Mouse (Mus musculus) liver, embryonic 14.5 days (tissue): ENCODE data around the gene Ppp1r16b. TPM values are rescaled to one million over a fixed set of nuclear protein-coding genes. Genes with fewer than 3 reads are reported as not detected.

ENCODE experiments used
- ATAC-seq: fragments of 200-750 bp; cut with Nextera tagmentation; 2 replicates; pipeline ENCODE4 v1.8.0; 2017; ENCODE audit warnings: moderate number of reproducible peaks, mild to moderate bottlenecking, moderate library complexity; ENCODE audit not compliant: insufficient read depth
- DNase-seq, 3 experiments: peaks; one replicate each; pipeline ENCODE4 v3.0.0-alpha.2; 2012 to 2013; ENCODE audit warnings: low read depth in 3 of 3, low spot score in 3 of 3
- H3K27ac ChIP-seq: fragments of 300-500 bp; sonication (generic); 2 replicates; pipeline ENCODE4 v1.5.1; 2014; ENCODE audit warnings: moderate library complexity, mild to moderate bottlenecking, control low read depth, inconsistent platforms
- H3K27me3 ChIP-seq: fragments of 300-500 bp; sonication (generic); 2 replicates; pipeline ENCODE4 v1.6.1; 2014; ENCODE audit warnings: mild to moderate bottlenecking, low read length, moderate library complexity; ENCODE audit not compliant: control insufficient read depth, insufficient read depth
- H3K36me3 ChIP-seq: fragments of 300-500 bp; sonication (generic); replicated peaks from 2 replicates; pipeline ENCODE4 v1.6.1; 2014; ENCODE audit warnings: low read depth; ENCODE audit not compliant: control insufficient read depth, insufficient read depth
- H3K4me1 ChIP-seq, 2 experiments: fragments of 200-500 bp in 1 of 2; fragments of 300-500 bp in 1 of 2; sonication (generic) in 1 of 2; replicated peaks; 2 replicates each; pipeline ENCODE4 v1.6.1; 2012 to 2014; ENCODE audit warnings: antibody characterized with exemption in 1 of 2, inconsistent platforms in 1 of 2, low read length in 1 of 2; ENCODE audit not compliant: control insufficient read depth in 2 of 2, insufficient read depth in 2 of 2
- H3K4me2 ChIP-seq: fragments of 300-500 bp; sonication (generic); 2 replicates; pipeline ENCODE4 v1.6.1; 2014; ENCODE audit warnings: low read depth, mild to moderate bottlenecking, control low read depth, moderate library complexity
- H3K4me3 ChIP-seq, 2 experiments: fragments of 200-500 bp in 1 of 2; fragments of 300-500 bp in 1 of 2; sonication (generic) in 1 of 2; 2 replicates each; pipeline ENCODE4 v1.5.1; 2012 to 2014; ENCODE audit warnings: low read depth in 2 of 2, low read length in 2 of 2, mild to moderate bottlenecking in 2 of 2, control low read depth in 1 of 2, inconsistent platforms in 1 of 2, moderate library complexity in 1 of 2; ENCODE audit not compliant: insufficient read depth in 1 of 2
- H3K9ac ChIP-seq: fragments of 300-500 bp; sonication (generic); replicated peaks from 2 replicates; pipeline ENCODE4 v1.6.1; 2014; ENCODE audit warnings: mild to moderate bottlenecking, control low read depth, moderate library complexity
- H3K9me3 ChIP-seq: fragments of 300-500 bp; sonication (generic); 2 replicates; pipeline ENCODE4 v1.6.1; 2016; ENCODE audit warnings: low read length, mixed read lengths; ENCODE audit not compliant: control insufficient read depth
- CTCF ChIP-seq: IDR thresholded peaks from 2 replicates; pipeline ENCODE4 v1.5.1; 2016; ENCODE audit warnings: antibody characterized with exemption, low read depth, control low read depth
- EP300 ChIP-seq: IDR thresholded peaks from 2 replicates; pipeline ENCODE4 v1.6.1; 2016; ENCODE audit warnings: antibody characterized with exemption, low read depth
- WGBS: fragments of 180-500 bp; shearing (Covaris S2); extraction: QIAGEN DNeasy Blood & Tissue Kit; methylation state at CpG from one replicate; pipeline ENCODE4 v1.1.7; 2014; ENCODE audit not compliant: insufficient replicate concordance; 5-methylcytosine and 5-hydroxymethylcytosine counted together
- polyA plus RNA-seq, 2 experiments: library from polyadenylated mRNA; depleted of rRNA in 1 of 2; stranded (reverse) in 1 of 2; unstranded in 1 of 2; fragments of >200 nt; fragmentation: Nextera tagmentation in 1 of 2; extraction: Ambion mirVana in 1 of 2; gene quantifications; 2 replicates each; pipeline versions ENCODE4 v1.2.1 to v1.2.3; 2012 to 2014

Ppp1r16b gene
- polyA plus RNA-seq, 2 experiments = 0.30 to 0.74 TPM

DNA sequence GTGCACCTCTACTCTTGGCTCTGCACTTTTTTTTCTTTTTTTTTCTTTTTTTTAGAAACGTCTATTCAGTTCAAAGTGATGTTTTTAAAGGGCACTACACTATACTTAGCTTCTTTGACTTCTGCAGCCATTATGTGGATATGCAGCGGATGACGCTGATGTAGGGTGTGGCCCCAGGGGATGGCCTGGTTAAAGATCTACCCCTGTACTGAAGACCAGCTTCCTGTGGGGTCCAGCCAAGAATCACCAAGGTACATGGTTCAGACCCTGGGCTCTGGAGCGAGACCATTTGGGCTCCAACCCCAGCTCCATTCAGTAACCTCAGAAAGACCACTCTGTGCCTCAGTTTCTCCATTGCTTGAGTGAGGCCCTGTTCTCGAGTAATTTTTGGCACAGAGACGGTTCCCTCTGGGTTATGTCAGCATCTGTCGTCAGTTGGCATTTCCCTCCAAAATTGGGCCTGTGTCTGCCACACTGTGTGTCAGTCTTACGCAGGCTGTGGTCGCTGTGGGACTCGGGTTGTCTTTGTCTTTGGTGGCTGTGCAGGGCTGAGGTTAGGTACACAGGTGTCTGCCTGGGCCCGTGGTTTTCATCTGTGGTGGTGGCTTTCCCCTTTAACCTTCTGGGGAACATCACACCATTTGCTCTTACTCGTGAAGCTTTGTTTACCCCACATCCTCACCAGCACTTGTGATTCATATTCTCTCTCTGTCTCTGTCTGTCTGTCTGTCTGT, 53.8 kb downstream of the Ppp1r16b start:
- no peak overlapping the region for H3K27ac ChIP-seq
- TF ChIP-seq EP300 (no peak), CTCF (no peak)
- DNase-seq (no peak), ATAC-seq (no peak)
- 0 out of 4 replicates have a peak, but pooled peaks cover 0 to 3% of the 10 kb centered on the region in 2 experiments for H3K4me1 ChIP-seq
- H3K4me2 ChIP-seq = no peak overlapping the region
- H3K27me3 ChIP-seq = no peaks in the 10 kb centered on the region
- 52% methylated on average over 12 of the region's 12 CpGs for WGBS
- no peaks in the 10 kb centered on the region for H3K9me3 ChIP-seq
- H3K36me3 ChIP-seq = no peaks in the 10 kb centered on the region
- no peak overlapping the region for H3K9ac ChIP-seq
- no peak overlapping the region for H3K4me3 ChIP-seq

GRCm38 (mm10) chr2:158720715-158721370, 55.6 kb downstream of the Ppp1r16b start:
- 0 out of 4 replicates have a peak, but pooled peaks cover 0 to 3% of the 10 kb centered on the region in 2 experiments for H3K4me1 ChIP-seq
- H3K9ac ChIP-seq = no peak overlapping the region
- no peak overlapping the region for H3K4me3 ChIP-seq
- no peaks in the 10 kb centered on the region for H3K27me3 ChIP-seq
- no peaks in the 10 kb centered on the region for H3K36me3 ChIP-seq
- H3K9me3 ChIP-seq = no peaks in the 10 kb centered on the region
- ATAC-seq = no peak
- 65% methylated on average over 16 of the region's 16 CpGs for WGBS
- no peak overlapping the region for H3K4me2 ChIP-seq
- DNase-seq = no peak
- H3K27ac ChIP-seq = no peak overlapping the region
- no peak for TF ChIP-seq EP300

- 34% methylated on average over 3 of the region's 3 CpGs for WGBS
- Histone ChIP-seq H3K9ac (no peak overlapping the region), H3K27ac (no peak overlapping the region), H3K4me2 (no peak overlapping the region), H3K27me3 (no peaks in the 10 kb centered on the region), H3K36me3 (no peaks in the 10 kb centered on the region), H3K4me3 (no peak overlapping the region), H3K4me1 (0 out of 4 replicates have a peak, but pooled peaks cover 0 to 3% of the 10 kb centered on the region in 2 experiments), H3K9me3 (no peaks in the 10 kb centered on the region)
- TF ChIP-seq EP300 = no peak
- no peak for TF ChIP-seq CTCF
- DNase-seq = no peak
- ATAC-seq = no peak
These were observed 56.3 kb downstream of the Ppp1r16b start for GRCm38 (mm10) chr2:158721481-158721880.

DNA sequence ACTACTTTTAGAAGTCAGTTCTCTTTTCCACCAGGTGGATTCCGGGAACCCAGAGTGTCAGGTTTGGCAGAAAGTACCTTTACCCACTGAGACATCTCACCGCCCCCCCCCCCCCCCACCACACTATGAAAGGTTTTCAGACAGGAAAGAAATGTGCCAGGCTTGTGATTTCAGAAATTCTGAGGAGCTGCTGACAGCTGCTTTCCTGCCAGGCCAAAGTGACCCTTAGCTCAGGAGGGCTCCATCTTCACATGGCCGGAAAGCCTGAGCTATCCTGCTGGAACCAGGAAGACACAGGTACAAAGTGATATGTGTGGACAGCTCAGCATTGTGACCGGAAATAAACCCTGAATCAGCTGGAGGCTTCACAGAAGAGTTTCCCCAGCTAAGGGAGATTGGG, 56.9 kb downstream of the Ppp1r16b start:
- no peak for TF ChIP-seq CTCF
- TF ChIP-seq EP300 = no peak
- H3K9ac ChIP-seq = no peak overlapping the region
- ATAC-seq (no peak), DNase-seq (no peak)
- H3K27ac ChIP-seq = no peak overlapping the region
- no peak overlapping the region for H3K4me3 ChIP-seq
- 0 out of 4 replicates have a peak, but pooled peaks cover 0 to 3% of the 10 kb centered on the region in 2 experiments for H3K4me1 ChIP-seq
- WGBS = 46% methylated on average over 3 of the region's 4 CpGs
- H3K36me3 ChIP-seq = no peaks in the 10 kb centered on the region
- H3K9me3 ChIP-seq = no peaks in the 10 kb centered on the region
- H3K4me2 ChIP-seq = no peak overlapping the region
- no peaks in the 10 kb centered on the region for H3K27me3 ChIP-seq

DNA sequence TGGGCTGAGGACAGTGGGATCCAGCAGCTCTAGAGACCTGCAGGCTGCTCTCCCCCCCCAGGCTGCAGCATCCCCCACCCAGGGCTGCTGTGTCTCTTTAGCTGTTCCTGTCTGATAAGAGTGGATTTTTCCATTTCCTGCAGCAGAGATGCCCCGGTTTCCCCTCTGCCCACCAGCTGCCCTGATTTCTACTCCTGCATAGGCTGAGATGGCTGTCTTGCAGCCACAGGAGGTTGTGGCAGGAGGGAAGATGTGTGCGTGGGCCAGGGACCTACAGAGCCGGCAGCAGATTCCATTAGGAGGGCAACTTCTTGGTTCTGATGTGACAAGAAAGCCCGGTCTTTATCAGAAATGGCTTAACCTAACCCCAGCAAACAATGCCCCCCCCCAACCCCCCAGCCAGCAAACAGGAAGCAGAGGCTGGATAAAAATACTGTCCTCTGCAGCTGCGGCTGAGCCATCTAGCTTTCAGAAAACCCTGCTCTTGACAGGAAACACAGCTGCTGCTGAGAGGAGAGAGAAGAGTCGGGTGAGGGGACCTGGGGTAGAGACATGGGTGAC, 57.9 kb downstream of the Ppp1r16b start:
- Histone ChIP-seq H3K36me3 (no peaks in the 10 kb centered on the region), H3K4me2 (no peak overlapping the region), H3K27ac (no peak overlapping the region), H3K9me3 (no peaks in the 10 kb centered on the region), H3K9ac (no peak overlapping the region), H3K4me3 (no peak overlapping the region), H3K27me3 (no peaks in the 10 kb centered on the region), H3K4me1 (0 out of 4 replicates have a peak, but pooled peaks cover 0 to 3% of the 10 kb centered on the region in 2 experiments)
- no peak for ATAC-seq
- no peak for DNase-seq
- WGBS = 0% methylated on average over 6 of the region's 6 CpGs
- TF ChIP-seq EP300 (no peak), CTCF (no peak)
